ENCODE assay signal across 8 mouse cellular contexts in genomic region chr2:119741581-119742411, GRCm38 (mm10). TPM values are rescaled to one million over a fixed set of nuclear protein-coding genes. Genes with fewer than 3 reads are reported as not detected.
DNase-seq lines count a peak whose midpoint lies in the region; ATAC-seq and TF ChIP-seq lines count a peak whose summit lies in the region.

Gene Itpka (plus strand): TSS chr2:119742337.

- peak within 1 kb of the TSS; percentile 93 for H3K4me3 ChIP-seq in cortical plate, adult 2 months (ENCODE audit: insufficient read depth, low read length)
- H3K4me3 ChIP-seq in liver, embryonic 12.5 days, result peak within 1 kb of the TSS; percentile 72
- peak within 1 kb of the TSS; percentile 68 for H3K4me3 ChIP-seq in stomach, postnatal 0 days (ENCODE audit: low read depth, low read length)

- ATAC-seq in liver, embryonic 12.5 days, result peak; percentile 75
- ATAC-seq in stomach, postnatal 0 days (ENCODE audit: low FRiP score, low TSS enrichment), result peak; percentile 48

- H3K36me3 ChIP-seq in liver, embryonic 12.5 days, result no peaks in the 10 kb centered on the region
- H3K36me3 ChIP-seq in stomach, postnatal 0 days (ENCODE audit: control insufficient read depth, insufficient read depth, low read length), result no peaks in the 10 kb centered on the region

- TF ChIP-seq CTCF in cortical plate, adult 2 months (IDR thresholded peaks at IDR 0.05; ENCODE audit: extremely low read depth, insufficient read depth, low read length), result no peak
- 0 out of 2 replicates have a peak, but pooled peaks have one; percentile 12 for TF ChIP-seq CTCF in stomach, postnatal 0 days (IDR thresholded peaks at IDR 0.05; ENCODE audit: low read depth)

- WGBS in liver, embryonic 12.5 days (ENCODE audit: insufficient replicate concordance), result under 1% methylated on average over 53 of the region's 53 CpGs
- under 1% methylated on average over 42 of the region's 53 CpGs for WGBS in stomach, postnatal 0 days

- TF ChIP-seq POLR2A in cortical plate, adult 2 months (IDR thresholded peaks at IDR 0.05; ENCODE audit: extremely low read depth, insufficient read depth, low read length), result peak; percentile 61; the same call in 1 of the 2 replicates

- H3K9me3 ChIP-seq in liver, embryonic 12.5 days (replicated peaks), result no peaks in the 10 kb centered on the region
- no peaks in the 10 kb centered on the region for H3K9me3 ChIP-seq in stomach, postnatal 0 days (ENCODE audit: control insufficient read depth, low read length)

- H3K27me3 ChIP-seq in liver, embryonic 12.5 days (replicated peaks), result peaks cover 75% of the 10 kb centered on the region
- no peaks in the 10 kb centered on the region for H3K27me3 ChIP-seq in stomach, postnatal 0 days (ENCODE audit: control insufficient read depth, insufficient read depth, low read length)

- peak within 1 kb of the TSS; percentile 97 for H3K4me2 ChIP-seq in liver, embryonic 12.5 days
- peak within 1 kb of the TSS; percentile 100 for H3K4me2 ChIP-seq in stomach, postnatal 0 days (replicated peaks; ENCODE audit: low read depth)

- peak; percentile 50 to 65 for DNase-seq in left cerebral cortex, adult 18-20 months (ENCODE audit: low spot score in 2 of 2)
- no peak for DNase-seq in left cerebral cortex, adult 11 months (ENCODE audit: low spot score)
- DNase-seq in heart, adult 9 months (ENCODE audit: low spot score in 2 of 2), result peak; percentile 41 to 50
- DNase-seq in kidney, adult 9 months, result peak; percentile 34
- DNase-seq in naive thymus-derived CD4-positive, alpha-beta T cell, adult 2 months (ENCODE audit: low read depth), result peak; percentile 90
- DNase-seq in stomach, postnatal 0 days (ENCODE audit: low spot score), result peak; percentile 91

- peaks cover 1% of the 10 kb centered on the region for H3K4me1 ChIP-seq in cortical plate, adult 2 months (ENCODE audit: control insufficient read depth, insufficient read depth, low read length)
- peaks cover 63% of the 10 kb centered on the region for H3K4me1 ChIP-seq in liver, embryonic 12.5 days
- H3K4me1 ChIP-seq in stomach, postnatal 0 days (replicated peaks; ENCODE audit: control insufficient read depth, insufficient read depth), result peaks cover 3% of the 10 kb centered on the region; the same call in 1 of the 2 replicates

- H3K9ac ChIP-seq in liver, embryonic 12.5 days, result peak within 1 kb of the TSS; percentile 69
- peak within 1 kb of the TSS; percentile 66 for H3K9ac ChIP-seq in stomach, postnatal 0 days (ENCODE audit: low read length)

- H3K27ac ChIP-seq in cortical plate, adult 2 months (ENCODE audit: insufficient read depth, low read length), result peak within 1 kb of the TSS; percentile 93
- peak within 1 kb of the TSS; percentile 81 for H3K27ac ChIP-seq in liver, embryonic 12.5 days
- peak within 1 kb of the TSS; percentile 91 for H3K27ac ChIP-seq in stomach, postnatal 0 days (replicated peaks)

- TF ChIP-seq EP300 in stomach, postnatal 0 days (optimal IDR thresholded peaks at IDR 0.05), result no peak

RNA-seq across cellular contexts. Expression of gene Itpka, which starts in this region (rescaled TPM):
- 100 to 1,000 TPM; 179 to 201 TPM for total RNA-seq in left cerebral cortex, adult 18-20 months (2021)
- 251 and 279 TPM in 2 replicates for polyA plus RNA-seq in cortical plate, adult 2 months (2012; rRNA removed)
- polyA plus RNA-seq in liver, embryonic 12.5 days (2016; fragmentation: Nextera tagmentation; extraction: Ambion mirVana), result 3.8 and 4.1 TPM in 2 replicates
- polyA plus RNA-seq in stomach, postnatal 0 days (2015; fragmentation: Nextera tagmentation; extraction: Ambion mirVana), result 9.8 and 12.1 TPM in 2 replicates

Comparison
In these comparisons a context has a peak if more than half of its experiments do, and no peak if none do; other contexts are left out.
1. RNA of gene Itpka (polyA plus RNA-seq): 251 to 279 TPM in cortical plate, adult 2 months; 9.8 to 12.1 TPM in stomach, postnatal 0 days and 3.8 to 4.1 TPM in liver, embryonic 12.5 days; every median in the first group is over 10 times any median in the second.
2. Peak in every context shown above with its lines, with median percentiles within 50 percentile points of each other: H3K27ac ChIP-seq and H3K4me3 ChIP-seq.